Mouse (Mus musculus) layer of hippocampus, adult 18-20 months (tissue): ENCODE results near the gene Susd6. TPM values are rescaled to one million over a fixed set of nuclear protein-coding genes. Genes with fewer than 3 reads are reported as not detected.
"Not testable (repeated sequence)": the region's sequence is repeated elsewhere in the genome, so short reads cannot be mapped to it uniquely, and the experiment has no call there.

Experiments
- DNase-seq, 2 experiments: peaks; one replicate each; pipeline ENCODE4 v3.0.0; 2022; ENCODE audit warnings: low spot score in 2 of 2
- total RNA-seq, 2 experiments: library from RNA; stranded (reverse); gene quantifications; 2 replicates each; pipeline ENCODE4 v1.2.3; 2021

Susd6 gene
- total RNA-seq, 2 experiments from 2014 or later, result 64.0 to 76.3 TPM

- DNase-seq, result no peak
These were observed 22.2 kb downstream of the Susd6 start for GRCm38 (mm10) chr12:80812510-80812820.

GRCm38 (mm10) chr12:80813456-80813855 lies 23.1 kb downstream of the Susd6 start:
- DNase-seq, result no peak

- DNase-seq, result no peak
These were observed 23.6 kb downstream of the Susd6 start for GRCm38 (mm10) chr12:80813872-80814271.

GRCm38 (mm10) chr12:80814529-80814928 lies 24.2 kb downstream of the Susd6 start:
- DNase-seq, result no peak

- no peak for DNase-seq
These were observed 25.0 kb downstream of the Susd6 start for GRCm38 (mm10) chr12:80815298-80815697.

GRCm38 (mm10) chr12:80815893-80816292 lies 25.6 kb downstream of the Susd6 start:
- no peak for DNase-seq

- no peak for DNase-seq
These were observed 26.2 kb downstream of the Susd6 start for GRCm38 (mm10) chr12:80816380-80817086.

- DNase-seq, result no peak
These were observed 27.5 kb downstream of the Susd6 start for GRCm38 (mm10) chr12:80817697-80818235.

GRCm38 (mm10) chr12:80819020-80819419 lies 28.7 kb downstream of the Susd6 start:
- DNase-seq, result not testable (repeated sequence)

GRCm38 (mm10) chr12:80821312-80822007 lies 31.1 kb downstream of the Susd6 start:
- no peak for DNase-seq

- DNase-seq, result no peak
These were observed 32.2 kb downstream of the Susd6 start for GRCm38 (mm10) chr12:80822533-80822932.

GRCm38 (mm10) chr12:80824202-80824601 lies 33.9 kb downstream of the Susd6 start:
- no peak for DNase-seq

- DNase-seq, result no peak
These were observed 36.1 kb downstream of the Susd6 start for GRCm38 (mm10) chr12:80826423-80826822.

- DNase-seq, result peak in 1 of 2 experiments; percentile 58
These were observed 37.2 kb downstream of the Susd6 start for GRCm38 (mm10) chr12:80827464-80828015.

- DNase-seq, result no peak
These were observed 37.7 kb downstream of the Susd6 start for GRCm38 (mm10) chr12:80828020-80828419.

GRCm38 (mm10) chr12:80828951-80829350 lies 38.6 kb downstream of the Susd6 start:
- DNase-seq, result no peak

GRCm38 (mm10) chr12:80830211-80830610 lies 39.9 kb downstream of the Susd6 start:
- DNase-seq, result no peak

GRCm38 (mm10) chr12:80830820-80831219 lies 40.5 kb downstream of the Susd6 start:
- no peak for DNase-seq

- no peak for DNase-seq
These were observed 42.0 kb downstream of the Susd6 start for GRCm38 (mm10) chr12:80832313-80832712.

- DNase-seq, result no peak
These were observed 43.2 kb downstream of the Susd6 start for GRCm38 (mm10) chr12:80833541-80833940.

GRCm38 (mm10) chr12:80834156-80834900 lies 44.0 kb downstream of the Susd6 start:
- no peak for DNase-seq
